Mouse (Mus musculus): ENCODE measurements around the gene Tnfaip8l3.

GRCm38 (mm10) chr9:53973929-53974327 is 94.3 kb downstream of the Tnfaip8l3 start:
- TF ChIP-seq CTCF (IDR thresholded peaks at IDR 0.05; ENCODE audit: low read depth) (no peak), EP300 (optimal IDR thresholded peaks at IDR 0.05) (no peak)

Measured in stomach, postnatal 0 days (tissue).